Comparison of ENCODE assay signal across 8 mouse cellular contexts in genomic region chr11:98721458-98722226, GRCm38 (mm10). TPM values are rescaled to one million over a fixed set of nuclear protein-coding genes. Genes with fewer than 3 reads are reported as not detected.
A peak's percentile ranks its signal among the peaks of the same experiment; 100 is the strongest.
DNase-seq lines count a peak whose midpoint lies in the region; ATAC-seq lines count a peak whose summit lies in the region.

No protein-coding gene starts in this region.

- H3K4me1 ChIP-seq in embryonic facial prominence, embryonic 10.5 days: peaks cover 25% of the 10 kb centered on the region

- no peak for ATAC-seq in CD4-positive, CD25-positive, alpha-beta regulatory T cell, adult 4 months

- no peaks in the 10 kb centered on the region for H3K9me3 ChIP-seq in embryonic facial prominence, embryonic 10.5 days

- DNase-seq in adrenal gland, adult 2 months: peak; percentile 61
- no peak for DNase-seq in adrenal gland, adult 18-20 months (ENCODE audit: low spot score in 2 of 2)
- DNase-seq in 3134 (ENCODE audit: extremely low read depth, insufficient read length, low spot score): peak; percentile 46
- DNase-seq in embryonic facial prominence, embryonic 10.5 days (ENCODE audit: low spot score): peak; percentile 35
- peak; percentile 91 to 93 for DNase-seq in heart, postnatal 10 days
- DNase-seq in left cerebral cortex, postnatal 14 days (ENCODE audit: low spot score in 2 of 2): peak; percentile 65 to 87
- DNase-seq in skeletal muscle tissue, adult 2 months (ENCODE audit: low read depth, low spot score): peak; percentile 90

- no peak overlapping the region for H3K4me3 ChIP-seq in embryonic facial prominence, embryonic 10.5 days

- H3K27me3 ChIP-seq in embryonic facial prominence, embryonic 10.5 days (replicated peaks; ENCODE audit: low read depth, poor library complexity, severe bottlenecking): no peaks in the 10 kb centered on the region

- 71% methylated on average over 24 of the region's 24 CpGs for WGBS in embryonic facial prominence, embryonic 10.5 days

- peaks cover 73% of the 10 kb centered on the region for H3K36me3 ChIP-seq in embryonic facial prominence, embryonic 10.5 days (replicated peaks)

- intact Hi-C loops in heart, postnatal 10 days (cut with DNase I): loop anchor here (2.0 kb wide), 1 partner anchor 15 kb away; no protein-coding TSS in a partner anchor
- intact Hi-C loops in left cerebral cortex, postnatal 14 days (cut with DNase I): no loop called here

- H3K27ac ChIP-seq in embryonic facial prominence, embryonic 10.5 days (replicated peaks): no peak overlapping the region

RNA-seq across cellular contexts. Expression of gene Med24, which starts 7.6 kb away (rescaled TPM):
- total RNA-seq in adrenal gland, adult 2 months (2021): 10 to 100 TPM; 45.3 to 55.1 TPM
- 74.3 and 99.6 TPM in 2 replicates for polyA plus RNA-seq in adrenal gland, adult 2 months (2012; rRNA removed)
- total RNA-seq in adrenal gland, adult 18-20 months (2021): 10 to 100 TPM; 46.1 to 49.2 TPM
- polyA plus RNA-seq in embryonic facial prominence, embryonic 10.5 days (2016; fragmentation: Nextera tagmentation; extraction: Ambion mirVana): 73.9 and 78.1 TPM in 2 replicates
- total RNA-seq in heart, postnatal 10 days (2021): 10 to 100 TPM; 44.9 to 52.1 TPM
- total RNA-seq in left cerebral cortex, postnatal 14 days (2021): 100 to 1,000 TPM in 1 of 2 experiments, 10 to 100 TPM in 1; 96.3 to 114 TPM
- 10 to 100 TPM; 27.0 to 37.5 TPM for polyA plus RNA-seq in CD4-positive, CD25-positive, alpha-beta regulatory T cell, adult 4 months (2017; shearing (Covaris generic))

RNA-seq across cellular contexts. Expression of gene Thra, which starts 18.8 kb away (rescaled TPM):
- total RNA-seq in adrenal gland, adult 2 months (2021): 10 to 100 TPM; 84.6 to 86.1 TPM
- 105 and 132 TPM in 2 replicates for polyA plus RNA-seq in adrenal gland, adult 2 months (2012; rRNA removed)
- total RNA-seq in adrenal gland, adult 18-20 months (2021): 10 to 100 TPM; 90.2 to 91.0 TPM
- polyA plus RNA-seq in embryonic facial prominence, embryonic 10.5 days (2016; fragmentation: Nextera tagmentation; extraction: Ambion mirVana): 8.8 and 9.1 TPM in 2 replicates
- total RNA-seq in heart, postnatal 10 days (2021): 100 to 1,000 TPM; 172 to 190 TPM
- total RNA-seq in left cerebral cortex, postnatal 14 days (2021): 1,000 to 10,000 TPM in 1 of 2 experiments, 100 to 1,000 TPM in 1; 962 to 1,004 TPM
- 1 to 10 TPM; 4.8 to 5.7 TPM for polyA plus RNA-seq in CD4-positive, CD25-positive, alpha-beta regulatory T cell, adult 4 months (2017; shearing (Covaris generic))

RNA-seq across cellular contexts. Expression of gene Csf3, which starts 20.6 kb away (rescaled TPM):
- not detected for total RNA-seq in adrenal gland, adult 2 months (2021)
- 0.26 TPM in 1 of 2 replicates, not detected in the other for polyA plus RNA-seq in adrenal gland, adult 2 months (2012; rRNA removed)
- total RNA-seq in adrenal gland, adult 18-20 months (2021): not detected
- polyA plus RNA-seq in embryonic facial prominence, embryonic 10.5 days (2016; fragmentation: Nextera tagmentation; extraction: Ambion mirVana): not detected in 2 replicates
- not detected for total RNA-seq in heart, postnatal 10 days (2021)
- not detected for total RNA-seq in left cerebral cortex, postnatal 14 days (2021)
- not detected for polyA plus RNA-seq in CD4-positive, CD25-positive, alpha-beta regulatory T cell, adult 4 months (2017; shearing (Covaris generic))

RNA-seq across cellular contexts. Expression of gene Psmd3, which starts 39.3 kb away (rescaled TPM):
- 100 to 1,000 TPM; 128 to 130 TPM for total RNA-seq in adrenal gland, adult 2 months (2021)
- 177 and 195 TPM in 2 replicates for polyA plus RNA-seq in adrenal gland, adult 2 months (2012; rRNA removed)
- 100 to 1,000 TPM; 114 to 118 TPM for total RNA-seq in adrenal gland, adult 18-20 months (2021)
- 249 and 262 TPM in 2 replicates for polyA plus RNA-seq in embryonic facial prominence, embryonic 10.5 days (2016; fragmentation: Nextera tagmentation; extraction: Ambion mirVana)
- 100 to 1,000 TPM; 131 to 132 TPM for total RNA-seq in heart, postnatal 10 days (2021)
- total RNA-seq in left cerebral cortex, postnatal 14 days (2021): 100 to 1,000 TPM; 128 to 134 TPM
- polyA plus RNA-seq in CD4-positive, CD25-positive, alpha-beta regulatory T cell, adult 4 months (2017; shearing (Covaris generic)): 10 to 100 TPM; 13.8 to 17.5 TPM

RNA-seq across cellular contexts. Expression of gene Nr1d1, which starts 53.5 kb away (rescaled TPM):
- 100 to 1,000 TPM; 135 to 155 TPM for total RNA-seq in adrenal gland, adult 2 months (2021)
- 404 and 577 TPM in 2 replicates for polyA plus RNA-seq in adrenal gland, adult 2 months (2012; rRNA removed)
- total RNA-seq in adrenal gland, adult 18-20 months (2021): 100 to 1,000 TPM; 226 to 232 TPM
- 1.1 and 1.8 TPM in 2 replicates for polyA plus RNA-seq in embryonic facial prominence, embryonic 10.5 days (2016; fragmentation: Nextera tagmentation; extraction: Ambion mirVana)
- total RNA-seq in heart, postnatal 10 days (2021): 10 to 100 TPM; 31.1 to 32.7 TPM
- total RNA-seq in left cerebral cortex, postnatal 14 days (2021): 10 to 100 TPM; 82.0 to 85.4 TPM
- 10 to 100 TPM in 1 of 2 experiments, 1 to 10 TPM in 1; 4.9 to 12.3 TPM for polyA plus RNA-seq in CD4-positive, CD25-positive, alpha-beta regulatory T cell, adult 4 months (2017; shearing (Covaris generic))

Comparison
In these comparisons a context has a peak if more than half of its experiments do, and no peak if none do; other contexts are left out.
1. DNase-seq: peak in adrenal gland, adult 2 months (single experiment), 3134 (single experiment), embryonic facial prominence, embryonic 10.5 days (single experiment), heart, postnatal 10 days (2 of 2), left cerebral cortex, postnatal 14 days (2 of 2) and skeletal muscle tissue, adult 2 months (single experiment); none in adrenal gland, adult 18-20 months (0 of 2).
2. RNA of gene Thra, which starts 18.8 kb away (total RNA-seq): 962 to 1,004 TPM in left cerebral cortex, postnatal 14 days; 172 to 190 TPM in heart, postnatal 10 days, 90.2 to 91.0 TPM in adrenal gland, adult 18-20 months and 84.6 to 86.1 TPM in adrenal gland, adult 2 months; every median in the first group is over 4 times any median in the second.